Mouse (Mus musculus): ENCODE results near the gene Cir1.

DNA sequence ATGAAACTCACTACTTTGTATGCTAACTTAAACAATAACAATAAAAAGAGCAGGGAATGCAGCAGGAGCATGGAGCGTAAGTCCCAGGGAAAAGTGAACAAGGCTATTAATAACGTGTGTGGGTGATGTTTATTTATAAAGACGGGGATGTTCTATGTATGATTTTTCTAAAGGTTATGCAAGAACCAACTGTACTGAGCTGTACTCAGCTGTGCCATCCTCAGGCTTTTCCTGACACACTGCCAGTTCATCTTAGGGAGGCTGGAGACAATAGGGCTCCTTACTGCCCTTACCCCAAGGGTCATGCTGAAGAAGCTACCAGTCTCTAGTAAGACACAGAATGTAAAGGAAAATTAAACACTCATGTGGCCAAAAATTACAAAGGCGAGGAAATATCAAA is 21.4 kb downstream of the Cir1 start:
- TF ChIP-seq CTCF (IDR thresholded peaks at IDR 0.05; ENCODE audit: borderline replicate concordance, control insufficient read depth, extremely low read depth, insufficient read depth, low read length, poor library complexity): no peak
- TF ChIP-seq POLR2A (IDR thresholded peaks at IDR 0.05; ENCODE audit: control insufficient read depth, extremely low read depth, insufficient read depth, low read length, poor library complexity): no peak

Data from thymus, adult 2 months (tissue).